Mouse (Mus musculus) ES-E14 (cell line): Measurements from ENCODE around the gene Olfr119.

ENCODE experiments used
- CHD2 ChIP-seq: IDR thresholded peaks from 2 replicates; pipeline ENCODE4 v1.6.1; 2014; ENCODE audit warnings: mild to moderate bottlenecking, low read depth, low read length, inconsistent platforms
- HCFC1 ChIP-seq: IDR thresholded peaks from 2 replicates; pipeline ENCODE4 v1.6.1; 2012; ENCODE audit warnings: low read length, inconsistent platforms, borderline replicate concordance; ENCODE audit not compliant: insufficient read depth
- MAFK ChIP-seq: IDR thresholded peaks from 2 replicates; pipeline ENCODE4 v1.6.1; 2014; ENCODE audit warnings: mild to moderate bottlenecking, low read depth, low read length, inconsistent platforms; ENCODE audit not compliant: insufficient read depth
- ZC3H11A ChIP-seq: IDR thresholded peaks from 2 replicates; pipeline ENCODE4 v1.6.1; 2012; ENCODE audit warnings: low read depth, mild to moderate bottlenecking, inconsistent platforms, low read length, borderline replicate concordance
- ZNF384 ChIP-seq: IDR thresholded peaks from 2 replicates; pipeline ENCODE4 v1.6.1; 2012; ENCODE audit warnings: low read depth, low read length, inconsistent platforms

GRCm38 (mm10) chr17:37663682-37664081 lies 32.7 kb upstream of the Olfr119 start, which contains the start of gene Olfr117:
- no peak for TF ChIP-seq ZNF384
- TF ChIP-seq CHD2, result no peak
- TF ChIP-seq MAFK, result no peak
- TF ChIP-seq ZC3H11A, result no peak
- no peak for TF ChIP-seq HCFC1
